Mouse (Mus musculus) forebrain, postnatal 0 days (tissue): ENCODE data around the gene Galnt7. TPM values are rescaled to one million over a fixed set of nuclear protein-coding genes. Genes with fewer than 3 reads are reported as not detected.
A peak's percentile ranks its signal among the peaks of the same experiment; 100 is the strongest.
"Not testable (repeated sequence)": the region's sequence is repeated elsewhere in the genome, so short reads cannot be mapped to it uniquely, and the experiment has no call there.

ENCODE experiments used
- ATAC-seq: fragments of 200-750 bp; cut with Nextera tagmentation; 2 replicates; pipeline ENCODE4 v1.8.0; 2017; ENCODE audit warnings: mild to moderate bottlenecking, moderate library complexity
- DNase-seq: peaks from one replicate; pipeline ENCODE4 v3.0.0-alpha.2; 2015
- H3K27ac ChIP-seq: fragments of 300-500 bp; sonication (generic); 2 replicates; pipeline ENCODE4 v1.5.1; 2014; ENCODE audit warnings: low read depth, mild to moderate bottlenecking, antibody characterized with exemption, low read length, moderate library complexity, mixed read lengths
- H3K27me3 ChIP-seq: fragments of 300-500 bp; sonication (generic); 2 replicates; pipeline ENCODE4 v1.6.1; 2014; ENCODE audit warnings: mild to moderate bottlenecking, low read length, mixed read lengths; ENCODE audit not compliant: insufficient read depth
- H3K36me3 ChIP-seq: fragments of 300-500 bp; sonication (generic); 2 replicates; pipeline ENCODE4 v1.6.1; 2014; ENCODE audit warnings: mild to moderate bottlenecking, moderate library complexity; ENCODE audit not compliant: insufficient read depth
- H3K4me1 ChIP-seq: fragments of 300-500 bp; sonication (generic); 2 replicates; pipeline ENCODE4 v1.6.1; 2014; ENCODE audit warnings: antibody characterized with exemption; ENCODE audit not compliant: insufficient read depth
- H3K4me2 ChIP-seq: fragments of 300-500 bp; sonication (generic); 2 replicates; pipeline ENCODE4 v1.6.1; 2014; ENCODE audit warnings: low read depth, mild to moderate bottlenecking, moderate library complexity
- H3K4me3 ChIP-seq: fragments of 300-500 bp; sonication (generic); 2 replicates; pipeline ENCODE4 v1.5.1; 2014; ENCODE audit warnings: low read depth, low read length, mixed read lengths
- H3K9ac ChIP-seq: fragments of 300-500 bp; sonication (generic); 2 replicates; pipeline ENCODE4 v1.6.1; 2014; ENCODE audit warnings: mild to moderate bottlenecking
- H3K9me3 ChIP-seq: fragments of 300-500 bp; sonication (generic); 2 replicates; pipeline ENCODE4 v1.6.1; 2016; ENCODE audit warnings: low read length
- CTCF ChIP-seq: sonication (generic); IDR thresholded peaks from 2 replicates; pipeline ENCODE4 v1.5.1; 2016; ENCODE audit warnings: antibody characterized with exemption, control low read depth, low read depth
- WGBS: fragments of 180-500 bp; shearing (Covaris S2); extraction: QIAGEN DNeasy Blood & Tissue Kit; methylation state at CpG from one replicate; pipeline ENCODE4 v1.1.7; 2014; 5-methylcytosine and 5-hydroxymethylcytosine counted together
- polyA plus RNA-seq: library from polyadenylated mRNA; unstranded; fragments of >200 nt; fragmentation: Nextera tagmentation; extraction: Ambion mirVana; gene quantifications from 2 replicates; pipeline ENCODE4 v1.2.1, GENCODE M21; 2015
- total RNA-seq: library from RNA; depleted of rRNA; stranded (reverse); fragments of >200 nt; gene quantifications from 2 replicates; pipeline ENCODE4 v1.2.3, GENCODE M21; 2014

Gene Galnt7
- total and polyA plus RNA-seq, 2 experiments from 2014 or later, result 5.3 to 8.0 TPM

DNA sequence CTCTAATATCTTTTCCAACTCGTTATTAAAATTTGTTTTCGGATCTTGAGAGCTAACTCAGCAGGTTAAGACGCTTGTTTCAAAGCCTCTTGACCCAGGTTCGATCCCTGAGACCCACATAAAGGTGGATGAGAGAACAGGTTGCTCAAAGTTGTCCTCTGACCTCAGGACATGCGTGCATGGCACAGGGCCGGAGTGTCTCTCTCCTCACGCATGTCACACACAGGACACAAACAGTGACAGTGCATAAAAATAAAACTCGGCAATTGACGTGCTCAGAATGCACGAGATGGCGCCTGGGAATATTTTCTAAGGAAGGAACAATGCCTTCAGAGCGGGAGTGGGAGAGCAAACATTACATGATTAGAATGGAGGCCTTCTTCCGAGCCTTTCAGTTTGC, 122.6 kb downstream of the Galnt7 start:
- no peaks in the 10 kb centered on the region for H3K27me3 ChIP-seq
- ATAC-seq, result no peak
- H3K4me3 ChIP-seq, result no peak overlapping the region
- peaks cover 7% of the 10 kb centered on the region; the same call in 1 of the 2 replicates for H3K36me3 ChIP-seq
- no peak for DNase-seq
- no peaks in the 10 kb centered on the region for H3K4me1 ChIP-seq
- H3K4me2 ChIP-seq, result no peak overlapping the region; the same call in 1 of the 2 replicates
- H3K9me3 ChIP-seq, result no peaks in the 10 kb centered on the region
- 87% methylated on average over 13 of the region's 13 CpGs for WGBS
- TF ChIP-seq CTCF, result no peak
- no peak overlapping the region for H3K27ac ChIP-seq
- H3K9ac ChIP-seq, result no peak overlapping the region

DNA sequence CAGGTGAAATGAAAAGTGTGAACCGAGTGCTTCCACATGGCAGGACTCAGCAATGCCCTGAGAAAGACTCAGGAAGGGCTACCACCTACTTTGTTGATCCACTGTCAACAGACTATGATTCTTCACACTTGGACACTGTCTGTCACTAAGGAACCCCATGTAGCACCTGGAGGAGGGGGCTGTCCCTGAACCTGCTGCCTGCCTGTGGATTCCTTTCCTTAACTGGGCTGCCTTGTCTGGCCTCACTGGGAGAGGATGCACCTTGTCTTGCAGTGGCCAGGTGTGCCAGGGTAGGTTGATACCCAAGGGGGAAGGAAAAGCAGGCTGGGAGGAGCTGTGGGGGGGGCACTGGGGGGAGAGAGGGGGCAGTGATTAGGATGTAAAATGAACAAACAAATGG, 124.8 kb downstream of the Galnt7 start:
- no peak for DNase-seq
- Histone ChIP-seq H3K4me2 (no peak overlapping the region), H3K9me3 (no peaks in the 10 kb centered on the region), H3K27ac (no peak overlapping the region), H3K4me1 (no peaks in the 10 kb centered on the region), H3K9ac (no peak overlapping the region), H3K4me3 (no peak overlapping the region), H3K27me3 (no peaks in the 10 kb centered on the region), H3K36me3 (no peaks in the 10 kb centered on the region)
- no peak for ATAC-seq
- TF ChIP-seq CTCF, result no peak
- 87% methylated on average over 1 of the region's 1 CpGs for WGBS

DNA sequence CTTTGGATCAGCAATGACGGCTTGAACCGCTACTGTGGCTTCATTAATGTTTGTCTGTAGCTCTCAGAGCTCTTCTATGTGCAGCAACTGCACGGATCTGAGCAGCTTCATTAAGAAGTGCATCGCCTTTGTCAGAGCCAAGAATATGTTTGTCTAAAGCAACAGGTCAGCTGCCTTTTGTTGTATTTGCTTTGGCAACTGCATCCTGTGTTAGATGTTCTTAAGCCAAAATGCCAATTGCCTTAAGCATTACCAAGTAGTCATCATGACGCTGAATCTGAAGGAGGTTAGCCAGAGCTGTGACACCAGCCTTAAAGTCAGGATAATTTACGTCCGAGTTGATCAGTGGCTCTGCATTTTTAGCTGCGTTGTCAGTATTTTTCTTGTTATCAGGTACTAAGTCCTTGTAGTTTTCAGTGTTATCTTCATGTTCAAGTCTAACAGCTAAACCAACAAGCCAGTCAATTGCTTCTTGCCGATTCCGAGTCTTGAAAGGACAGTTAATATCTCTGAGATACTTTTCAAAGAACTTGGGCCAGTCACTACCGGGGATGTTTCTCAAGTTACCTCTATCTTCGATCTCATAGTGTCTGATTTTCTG, 132.5 kb downstream of the Galnt7 start:
- H3K27me3 ChIP-seq, result no peaks in the 10 kb centered on the region
- no peaks in the 10 kb centered on the region for H3K4me1 ChIP-seq
- no peaks in the 10 kb centered on the region for H3K36me3 ChIP-seq
- no peaks in the 10 kb centered on the region for H3K9me3 ChIP-seq
- no peak overlapping the region for H3K27ac ChIP-seq
- 86% methylated on average over 12 of the region's 12 CpGs for WGBS
- no peak for DNase-seq
- TF ChIP-seq CTCF, result no peak
- no peak for ATAC-seq
- H3K4me3 ChIP-seq, result no peak overlapping the region
- H3K4me2 ChIP-seq, result no peak overlapping the region
- H3K9ac ChIP-seq, result no peak overlapping the region

DNA sequence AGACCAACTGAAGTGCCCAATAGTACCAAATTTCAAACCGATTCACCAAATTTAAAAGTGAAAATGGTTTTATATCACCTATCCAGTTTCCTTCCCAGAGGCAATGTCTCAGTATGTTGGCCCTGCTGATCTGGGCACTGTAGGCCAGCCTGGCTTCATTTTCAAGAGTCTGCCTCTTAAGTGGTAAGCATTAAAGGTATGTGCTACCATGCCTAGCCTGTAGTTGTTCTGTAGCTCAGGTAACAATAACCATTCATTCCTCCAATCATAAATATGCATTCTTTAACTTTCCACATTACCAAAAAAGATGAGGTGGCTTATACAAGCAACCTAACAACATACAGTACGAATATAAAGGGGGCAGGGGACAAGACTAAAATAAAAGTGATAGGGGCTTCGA, 135.1 kb downstream of the Galnt7 start:
- ATAC-seq, result no peak
- WGBS, result 92% methylated on average over 3 of the region's 3 CpGs
- DNase-seq, result no peak

GRCm38 (mm10) chr8:57516685-57517084, 136.1 kb downstream of the Galnt7 start:
- not testable (repeated sequence) for ATAC-seq, H3K4me2 ChIP-seq, H3K4me3 ChIP-seq, H3K27ac ChIP-seq, H3K9ac ChIP-seq, DNase-seq, H3K36me3 ChIP-seq, H3K9me3 ChIP-seq, H3K27me3 ChIP-seq, H3K4me1 ChIP-seq
- WGBS, result 95% methylated on average over 4 of the region's 5 CpGs

More for the DNA sequence above, 135.1 kb downstream of the Galnt7 start:
- Histone ChIP-seq H3K27ac (no peak overlapping the region), H3K36me3 (no peaks in the 10 kb centered on the region), H3K4me1 (no peaks in the 10 kb centered on the region), H3K9me3 (no peaks in the 10 kb centered on the region), H3K9ac (no peak overlapping the region), H3K27me3 (no peaks in the 10 kb centered on the region), H3K4me3 (no peak overlapping the region), H3K4me2 (no peak overlapping the region)
- TF ChIP-seq CTCF, result no peak

- not testable (repeated sequence) for H3K9me3 ChIP-seq, DNase-seq, ATAC-seq, H3K4me1 ChIP-seq, H3K27me3 ChIP-seq, H3K36me3 ChIP-seq, H3K27ac ChIP-seq
- peak overlapping the region; percentile 89 for H3K4me2 ChIP-seq
- peak overlapping the region; percentile 100; the same call in 1 of the 2 replicates for H3K9ac ChIP-seq
- 13% methylated on average over 9 of the region's 10 CpGs for WGBS
- peak overlapping the region; percentile 92 for H3K4me3 ChIP-seq
These were observed 139.6 kb downstream of the Galnt7 start for GRCm38 (mm10) chr8:57513178-57513661.

DNA sequence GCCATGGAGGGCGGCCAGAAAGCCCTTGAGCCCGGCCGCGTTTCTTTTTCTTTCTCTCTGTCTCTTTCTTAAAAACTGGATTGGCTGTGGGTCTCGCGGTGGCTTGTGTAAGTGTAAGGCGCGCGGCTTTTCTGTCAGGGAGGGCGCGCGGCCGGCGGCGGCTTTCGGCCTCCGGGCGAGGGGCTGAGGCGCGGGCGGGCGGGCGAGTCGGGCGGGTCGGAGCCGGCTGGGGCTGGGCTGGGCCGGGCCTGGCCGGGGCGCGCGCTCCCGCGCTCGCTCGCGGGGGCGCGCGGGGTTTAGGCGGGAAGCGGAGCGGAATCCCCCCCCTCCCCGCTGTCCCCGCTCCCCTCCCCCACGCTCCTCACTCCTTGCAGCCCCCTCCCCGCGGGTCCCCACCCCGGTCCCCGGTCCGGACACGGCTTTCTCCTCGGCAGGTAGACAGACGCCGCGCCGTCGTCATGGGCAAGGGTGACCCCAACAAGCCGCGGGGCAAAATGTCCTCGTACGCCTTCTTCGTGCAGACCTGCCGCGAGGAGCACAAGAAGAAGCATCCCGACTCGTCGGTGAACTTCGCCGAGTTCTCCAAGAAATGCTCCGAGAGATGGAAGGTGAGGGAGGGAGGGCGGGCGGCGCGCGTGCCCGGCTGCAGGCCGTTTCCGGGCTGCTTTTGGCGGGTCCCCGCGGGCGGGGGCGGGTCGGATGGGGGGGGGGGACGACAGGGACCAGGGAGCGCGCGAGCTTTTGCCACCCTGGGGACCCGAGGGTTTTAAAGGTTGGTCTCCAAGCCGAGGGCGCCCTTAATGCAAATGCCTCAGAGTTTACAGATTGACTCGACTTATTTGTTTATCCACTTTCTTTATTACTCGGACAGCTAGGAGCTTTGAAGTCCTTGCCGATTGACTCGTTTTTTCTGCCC, 140.4 kb downstream of the Galnt7 start:
- Histone ChIP-seq H3K4me3 (peak overlapping the region; percentile 92), H3K9me3 (no peaks in the 10 kb centered on the region), H3K9ac (peak overlapping the region; percentile 100), H3K27me3 (no peaks in the 10 kb centered on the region), H3K36me3 (no peaks in the 10 kb centered on the region), H3K4me1 (no peaks in the 10 kb centered on the region), H3K4me2 (peak overlapping the region; percentile 89), H3K27ac (peak overlapping the region; percentile 99)
- WGBS, result 2% methylated on average over 71 of the region's 96 CpGs
- ATAC-seq, result peak; percentile 55
- TF ChIP-seq CTCF, result no peak
- DNase-seq, result no peak
